Mouse (Mus musculus) forebrain, postnatal 0 days (tissue): ENCODE measurements at regions not wholly inside any gene's neighbourhood (a gene's known extent, or its start where the extent isn't known, plus 50 kb on each side); places are given as distances from the start of the nearest gene placed in this dataset.
A peak's percentile ranks its signal among the peaks of the same experiment; 100 is the strongest.

Experiments
- ATAC-seq: fragments of 200-750 bp; cut with Nextera tagmentation; 2 replicates; pipeline ENCODE4 v1.8.0; 2017; ENCODE audit warnings: mild to moderate bottlenecking, moderate library complexity
- DNase-seq: peaks from one replicate; pipeline ENCODE4 v3.0.0-alpha.2; 2015
- H3K27ac ChIP-seq: fragments of 300-500 bp; sonication (generic); 2 replicates; pipeline ENCODE4 v1.5.1; 2014; ENCODE audit warnings: low read depth, mild to moderate bottlenecking, antibody characterized with exemption, low read length, moderate library complexity, mixed read lengths
- H3K27me3 ChIP-seq: fragments of 300-500 bp; sonication (generic); 2 replicates; pipeline ENCODE4 v1.6.1; 2014; ENCODE audit warnings: mild to moderate bottlenecking, low read length, mixed read lengths; ENCODE audit not compliant: insufficient read depth
- H3K36me3 ChIP-seq: fragments of 300-500 bp; sonication (generic); 2 replicates; pipeline ENCODE4 v1.6.1; 2014; ENCODE audit warnings: mild to moderate bottlenecking, moderate library complexity; ENCODE audit not compliant: insufficient read depth
- H3K4me1 ChIP-seq: fragments of 300-500 bp; sonication (generic); 2 replicates; pipeline ENCODE4 v1.6.1; 2014; ENCODE audit warnings: antibody characterized with exemption; ENCODE audit not compliant: insufficient read depth
- H3K4me2 ChIP-seq: fragments of 300-500 bp; sonication (generic); 2 replicates; pipeline ENCODE4 v1.6.1; 2014; ENCODE audit warnings: low read depth, mild to moderate bottlenecking, moderate library complexity
- H3K4me3 ChIP-seq: fragments of 300-500 bp; sonication (generic); 2 replicates; pipeline ENCODE4 v1.5.1; 2014; ENCODE audit warnings: low read depth, low read length, mixed read lengths
- H3K9ac ChIP-seq: fragments of 300-500 bp; sonication (generic); 2 replicates; pipeline ENCODE4 v1.6.1; 2014; ENCODE audit warnings: mild to moderate bottlenecking
- H3K9me3 ChIP-seq: fragments of 300-500 bp; sonication (generic); 2 replicates; pipeline ENCODE4 v1.6.1; 2016; ENCODE audit warnings: low read length
- CTCF ChIP-seq: sonication (generic); IDR thresholded peaks from 2 replicates; pipeline ENCODE4 v1.5.1; 2016; ENCODE audit warnings: antibody characterized with exemption, control low read depth, low read depth
- WGBS: fragments of 180-500 bp; shearing (Covaris S2); extraction: QIAGEN DNeasy Blood & Tissue Kit; methylation state at CpG from one replicate; pipeline ENCODE4 v1.1.7; 2014; 5-methylcytosine and 5-hydroxymethylcytosine counted together

DNA sequence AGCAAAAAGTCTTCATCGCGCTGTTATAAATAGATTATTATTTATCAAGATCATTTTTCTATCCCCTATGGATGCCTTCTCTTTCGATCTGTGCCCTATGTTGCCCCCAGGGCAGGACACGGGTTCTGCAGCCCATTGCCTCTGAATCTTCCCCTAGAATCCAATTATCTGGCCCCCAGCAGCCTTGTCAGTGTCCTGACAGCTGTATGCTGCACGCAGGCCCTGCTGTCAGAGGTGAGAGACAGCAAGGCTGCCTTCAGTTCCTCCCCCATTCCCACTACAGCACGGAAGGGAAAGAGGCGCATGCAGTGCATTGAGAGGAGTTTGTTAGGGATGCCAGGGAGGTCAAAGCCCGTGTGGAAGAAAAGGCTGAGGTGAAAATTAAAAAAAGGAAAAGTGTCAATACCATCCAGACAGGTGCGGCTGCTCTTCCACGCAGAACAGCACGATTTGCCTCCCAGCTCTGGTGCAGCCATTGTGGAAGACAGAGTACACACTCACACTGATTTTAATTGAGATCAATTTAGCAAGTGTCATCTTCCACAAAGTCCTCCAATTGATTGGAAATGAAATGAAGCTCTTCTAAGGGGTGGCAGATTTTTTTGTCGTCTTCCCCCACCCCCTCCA lies 165.1 kb downstream of the Samd5 start:
- no peaks in the 10 kb centered on the region for H3K27me3 ChIP-seq
- WGBS = 50% methylated on average over 12 of the region's 12 CpGs
- TF ChIP-seq CTCF = no peak
- H3K9me3 ChIP-seq = no peaks in the 10 kb centered on the region
- ATAC-seq (peak; percentile 45; the same call in 1 of the 2 replicates), DNase-seq (no peak)
- H3K36me3 ChIP-seq = no peaks in the 10 kb centered on the region
- no peaks in the 10 kb centered on the region for H3K4me1 ChIP-seq
- no peak overlapping the region for H3K9ac ChIP-seq
- no peak overlapping the region for H3K4me3 ChIP-seq
- no peak overlapping the region for H3K4me2 ChIP-seq
- H3K27ac ChIP-seq = no peak overlapping the region

DNA sequence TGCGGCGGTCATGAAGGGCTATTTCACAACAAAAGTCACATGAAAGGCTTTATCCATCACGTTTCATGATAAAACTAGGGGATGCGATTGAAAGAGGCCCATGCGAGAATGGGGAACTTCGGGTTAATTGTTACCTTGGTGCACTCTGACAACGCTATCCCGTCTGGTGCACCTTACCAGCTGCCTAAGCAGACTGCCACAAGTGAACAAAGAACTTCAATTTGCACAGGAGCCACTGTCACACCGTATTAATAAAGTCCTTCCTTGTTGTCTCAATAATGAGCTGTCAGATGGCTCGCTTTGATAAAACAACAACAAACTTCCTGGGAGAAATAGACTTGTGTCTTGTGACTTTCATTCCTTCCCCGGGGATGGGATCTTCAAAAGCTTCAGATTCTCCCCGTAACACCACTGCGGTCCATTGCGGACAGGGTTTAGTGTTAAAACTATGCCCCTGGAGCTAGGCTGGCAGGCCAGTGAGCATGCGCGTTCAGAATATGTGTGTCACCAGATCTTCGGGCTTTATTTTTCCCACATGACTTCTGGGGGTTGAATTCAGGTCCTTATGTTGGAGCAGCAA lies 165.8 kb downstream of the Samd5 start:
- H3K9ac ChIP-seq = no peak overlapping the region
- H3K36me3 ChIP-seq = no peaks in the 10 kb centered on the region
- no peaks in the 10 kb centered on the region for H3K9me3 ChIP-seq
- no peak overlapping the region for H3K27ac ChIP-seq
- TF ChIP-seq CTCF = no peak
- no peaks in the 10 kb centered on the region for H3K4me1 ChIP-seq
- WGBS = 69% methylated on average over 17 of the region's 17 CpGs
- ATAC-seq = no peak
- H3K4me3 ChIP-seq = no peak overlapping the region
- DNase-seq = no peak
- no peaks in the 10 kb centered on the region for H3K27me3 ChIP-seq
- no peak overlapping the region for H3K4me2 ChIP-seq

DNA sequence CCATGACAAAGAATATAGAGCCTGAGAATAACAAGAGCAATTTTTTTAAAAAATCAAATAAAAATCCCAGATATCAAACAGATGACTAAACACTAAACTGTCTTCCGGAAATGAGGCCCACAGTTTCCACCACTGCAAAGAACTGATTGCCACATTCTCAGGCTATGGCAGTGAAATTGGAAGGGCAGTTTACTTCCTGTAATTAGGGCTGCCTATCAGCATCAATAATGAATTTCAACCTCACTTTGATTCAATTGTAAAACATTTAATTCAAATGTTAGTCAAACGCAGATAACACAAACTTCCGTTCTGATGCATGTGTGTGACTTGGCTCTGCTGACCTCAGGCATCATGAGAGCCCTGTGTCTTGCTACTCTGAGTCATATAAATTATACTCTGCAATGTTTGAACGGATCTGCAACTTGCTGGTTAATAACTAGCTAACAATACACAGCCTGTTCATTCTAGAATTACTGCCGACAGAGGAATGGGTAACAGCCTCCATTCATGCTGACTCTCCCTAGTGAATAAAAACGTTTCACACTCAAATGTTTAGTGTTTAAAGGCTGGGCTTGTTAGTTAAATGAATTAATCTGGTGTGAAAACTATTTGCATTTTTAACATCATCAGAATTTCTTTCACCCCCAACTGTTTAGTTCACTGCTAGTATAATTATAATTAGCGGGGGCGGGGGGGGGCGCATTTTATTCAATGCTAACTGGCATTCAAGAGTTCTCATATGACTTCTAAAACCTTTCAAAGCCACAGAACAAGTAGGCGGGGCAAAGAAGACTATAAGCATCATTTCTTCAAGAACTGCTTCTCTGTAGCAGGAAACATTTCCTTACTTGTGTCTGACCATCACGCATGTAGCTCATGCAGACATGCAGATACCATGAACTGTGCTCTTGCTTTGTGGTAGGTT lies 171.2 kb downstream of the Samd5 start:
- no peaks in the 10 kb centered on the region for H3K36me3 ChIP-seq
- H3K27ac ChIP-seq = no peak overlapping the region
- peak; percentile 48 for ATAC-seq
- no peak overlapping the region for H3K4me3 ChIP-seq
- H3K27me3 ChIP-seq = no peaks in the 10 kb centered on the region
- WGBS = 22% methylated on average over 11 of the region's 11 CpGs
- no peak overlapping the region for H3K9ac ChIP-seq
- no peak for DNase-seq
- TF ChIP-seq CTCF = no peak
- no peaks in the 10 kb centered on the region for H3K9me3 ChIP-seq
- no peak overlapping the region for H3K4me2 ChIP-seq
- H3K4me1 ChIP-seq = no peaks in the 10 kb centered on the region

DNA sequence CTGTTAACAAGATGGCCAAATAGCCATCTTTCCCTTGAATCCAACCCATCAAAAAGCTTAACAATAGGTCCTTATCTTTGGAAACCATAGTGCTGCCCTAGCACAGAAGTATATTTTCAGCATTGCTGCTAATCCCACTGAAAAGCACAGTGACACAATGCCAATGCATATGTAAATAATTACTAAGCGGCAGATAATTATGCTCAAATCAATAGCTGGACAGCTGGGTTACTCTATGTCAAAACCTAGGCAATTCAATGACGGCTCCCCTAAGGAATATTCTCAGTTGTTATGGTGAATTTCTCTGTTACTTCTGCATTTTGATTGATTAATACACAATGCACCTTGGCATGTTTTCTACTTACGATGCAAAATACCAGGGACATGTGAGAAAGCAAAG lies 176.5 kb downstream of the Samd5 start:
- WGBS = 24% methylated on average over 3 of the region's 3 CpGs

DNA sequence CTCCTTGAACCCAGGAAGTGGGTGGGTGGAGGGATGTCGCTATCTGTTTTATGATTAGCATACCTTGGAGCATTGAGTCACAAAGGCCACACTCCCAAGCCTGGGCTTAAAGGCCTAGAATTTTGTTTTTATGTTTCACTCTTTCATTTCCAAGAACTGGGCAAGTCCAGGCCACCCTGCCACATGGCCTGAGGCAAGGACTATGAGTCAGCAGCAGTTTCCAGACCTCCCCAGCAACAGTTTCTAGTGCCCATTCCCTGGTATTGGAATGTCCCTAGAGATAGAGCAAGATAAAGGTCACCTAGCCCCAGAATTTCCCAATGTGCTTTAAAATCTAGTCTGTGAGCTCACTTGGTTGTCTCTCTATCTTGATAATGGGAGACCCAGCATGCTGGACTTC lies 178.0 kb downstream of the Samd5 start:
- TF ChIP-seq CTCF = no peak
- Histone ChIP-seq H3K36me3 (no peaks in the 10 kb centered on the region), H3K9ac (no peak overlapping the region), H3K4me3 (no peak overlapping the region), H3K9me3 (no peaks in the 10 kb centered on the region), H3K27me3 (no peaks in the 10 kb centered on the region), H3K4me1 (no peaks in the 10 kb centered on the region), H3K27ac (no peak overlapping the region), H3K4me2 (no peak overlapping the region)
- ATAC-seq = no peak
- WGBS = 90% methylated on average over 1 of the region's 1 CpGs
- DNase-seq = no peak

More for the DNA sequence above, 176.5 kb downstream of the Samd5 start:
- no peak overlapping the region for H3K27ac ChIP-seq
- H3K9me3 ChIP-seq = no peaks in the 10 kb centered on the region
- no peak overlapping the region for H3K4me3 ChIP-seq
- no peak for TF ChIP-seq CTCF
- H3K36me3 ChIP-seq = no peaks in the 10 kb centered on the region
- no peak overlapping the region for H3K9ac ChIP-seq
- DNase-seq (no peak), ATAC-seq (no peak)
- H3K27me3 ChIP-seq = no peaks in the 10 kb centered on the region
- H3K4me2 ChIP-seq = no peak overlapping the region
- no peaks in the 10 kb centered on the region for H3K4me1 ChIP-seq

DNA sequence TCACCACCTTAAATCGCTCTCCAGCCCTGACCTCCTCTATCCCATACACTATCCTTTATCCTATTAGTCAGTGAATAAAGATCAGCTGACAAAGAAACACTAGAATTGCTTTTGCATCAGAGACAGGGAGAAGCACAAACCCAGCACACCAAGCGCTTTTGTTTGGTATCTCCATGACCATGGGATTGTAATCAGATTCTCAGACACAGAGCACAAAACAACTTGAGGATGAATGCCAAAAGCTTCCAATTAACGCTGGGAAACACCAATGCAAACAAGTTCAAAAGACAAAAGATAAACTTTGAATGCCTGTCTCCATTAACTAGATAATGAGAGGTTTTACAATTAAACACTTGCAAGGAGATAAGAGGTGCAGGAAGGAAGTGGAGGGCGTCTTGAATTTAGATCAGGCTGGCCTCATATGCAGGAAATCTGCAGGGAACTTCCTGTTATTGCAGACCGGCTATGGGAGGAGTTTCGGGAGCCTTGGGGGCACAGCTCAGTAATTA lies 179.8 kb downstream of the Samd5 start:
- DNase-seq (no peak), ATAC-seq (peak; percentile 36)
- no peak for TF ChIP-seq CTCF
- H3K4me2 ChIP-seq = no peak overlapping the region
- H3K4me1 ChIP-seq = no peaks in the 10 kb centered on the region
- no peak overlapping the region for H3K9ac ChIP-seq
- H3K27ac ChIP-seq = no peak overlapping the region
- no peaks in the 10 kb centered on the region for H3K36me3 ChIP-seq
- H3K9me3 ChIP-seq = no peaks in the 10 kb centered on the region
- 6% methylated on average over 6 of the region's 6 CpGs for WGBS
- no peaks in the 10 kb centered on the region for H3K27me3 ChIP-seq
- no peak overlapping the region for H3K4me3 ChIP-seq

DNA sequence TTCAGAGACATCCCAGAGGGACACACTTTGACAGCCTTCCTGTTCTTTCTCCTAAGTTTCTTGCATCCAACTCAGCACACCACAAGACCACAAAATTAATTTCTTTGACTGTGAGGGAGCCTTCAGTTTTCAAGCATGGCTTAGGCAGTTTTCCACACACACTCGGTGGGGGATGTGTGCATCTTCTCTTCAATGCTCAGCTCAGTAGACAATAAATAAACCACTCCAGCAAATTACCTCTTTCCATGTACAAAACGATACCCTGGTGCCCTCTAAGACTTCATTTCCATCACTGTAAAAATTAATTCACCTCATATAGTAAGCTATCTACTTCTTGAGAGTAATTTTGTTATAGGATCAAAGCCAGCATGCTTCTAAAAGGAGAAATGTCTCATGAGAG lies 184.6 kb downstream of the Samd5 start:
- ATAC-seq = no peak
- H3K9me3 ChIP-seq = no peaks in the 10 kb centered on the region
- no peak overlapping the region for H3K4me2 ChIP-seq
- no peaks in the 10 kb centered on the region for H3K4me1 ChIP-seq
- H3K9ac ChIP-seq = no peak overlapping the region
- H3K27me3 ChIP-seq = no peaks in the 10 kb centered on the region
- DNase-seq = no peak
- no peak overlapping the region for H3K4me3 ChIP-seq
- 71% methylated on average over 2 of the region's 2 CpGs for WGBS
- no peaks in the 10 kb centered on the region for H3K36me3 ChIP-seq
- no peak for TF ChIP-seq CTCF
- H3K27ac ChIP-seq = no peak overlapping the region
